Mouse (Mus musculus): ENCODE results near the gene Macrod2.

DNA sequence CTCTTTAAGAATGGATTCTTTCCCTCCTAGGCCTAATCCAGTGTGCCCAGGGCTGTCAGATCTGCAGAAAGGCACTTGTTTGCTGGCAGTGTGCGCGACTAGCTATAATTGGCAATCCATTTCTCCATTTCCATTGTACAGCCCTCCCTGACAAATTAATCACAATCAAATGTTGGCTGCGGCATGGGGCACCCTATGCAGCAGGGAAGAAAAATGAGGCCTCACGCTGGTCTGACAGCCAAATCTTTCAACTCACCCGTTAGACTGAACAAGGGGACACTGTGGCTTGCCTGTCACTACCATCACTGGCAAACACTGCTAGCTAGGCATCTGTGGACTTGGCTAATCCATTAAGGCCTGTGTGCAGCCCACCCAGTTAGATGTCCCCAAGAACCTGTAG is 1345.2 kb downstream of the Macrod2 start:
- no peak for TF ChIP-seq CTCF (IDR thresholded peaks at IDR 0.05; ENCODE audit: low read depth)
- TF ChIP-seq EP300 (optimal IDR thresholded peaks at IDR 0.05) = no peak

Measured in stomach, postnatal 0 days (tissue).